Mouse (Mus musculus): Measurements from ENCODE around the gene Prss38.

DNA sequence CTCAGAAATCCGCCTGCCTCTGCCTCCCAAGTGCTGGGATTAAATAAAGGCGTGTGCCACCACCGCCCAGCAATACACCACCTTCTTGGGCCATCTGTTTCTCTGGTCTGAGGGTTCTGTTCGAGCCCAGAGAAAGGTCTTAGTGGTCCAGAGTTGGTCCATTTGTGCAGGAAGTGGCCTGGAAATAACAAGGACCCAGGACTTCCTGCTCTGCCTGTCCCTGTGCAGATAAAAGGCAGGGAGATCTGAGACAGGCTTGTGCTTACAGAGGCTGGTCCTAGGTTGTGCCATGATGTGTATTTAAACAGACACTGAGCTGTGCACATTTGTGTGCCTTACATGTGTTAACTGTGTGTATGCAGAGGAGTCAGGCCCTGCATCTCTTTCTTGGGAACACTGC, 13.3 kb upstream of the Prss38 start:
- TF ChIP-seq CTCF (IDR thresholded peaks at IDR 0.05; ENCODE audit: control insufficient read depth, insufficient read depth, low read length), result no peak
- no peak for TF ChIP-seq POLR2A (IDR thresholded peaks at IDR 0.05; ENCODE audit: borderline replicate concordance, control insufficient read depth, low read depth, low read length)
